20 mouse cellular contexts compared by ENCODE assay signal in the genomic region with DNA sequence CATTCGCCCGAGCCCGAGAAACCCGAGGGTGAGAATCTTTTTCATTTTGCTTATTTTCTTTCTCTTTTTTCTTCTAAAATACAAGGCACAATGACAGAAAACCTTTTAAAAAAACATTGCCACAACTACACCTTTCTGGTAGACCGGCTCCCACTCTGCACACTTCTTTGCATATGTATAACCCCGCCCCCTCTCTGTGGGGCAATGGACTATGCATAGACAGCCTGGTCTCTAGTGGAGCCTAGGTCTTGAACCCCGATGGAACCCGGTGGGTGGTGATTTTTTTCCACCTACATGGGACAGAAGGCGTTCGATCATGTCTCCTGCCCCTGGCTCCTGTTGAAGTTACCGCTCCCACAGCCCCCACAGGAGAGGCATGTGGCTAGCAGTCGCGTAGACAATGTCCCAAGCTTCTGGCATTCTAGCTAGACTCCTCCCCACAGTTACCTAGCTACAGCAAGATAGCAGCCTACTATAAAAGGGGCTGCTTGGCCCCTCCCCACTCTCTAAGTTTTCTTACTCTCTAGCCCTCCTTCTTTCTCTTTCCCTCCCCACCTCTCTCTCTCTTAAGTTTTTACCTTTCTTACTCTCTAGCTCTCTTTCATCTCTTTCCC.
A peak's percentile ranks its signal among the peaks of the same experiment; 100 is the strongest.
DNase-seq lines count a peak whose midpoint lies in the region; ATAC-seq and TF ChIP-seq lines count a peak whose summit lies in the region.
"Had no signal": no experiment of that assay in that cellular context is flagged by ENCODE, and none has a peak within 500 bp of the region (broad histone marks: within the 10 kb centered on the region; RNA-seq: fewer than 3 reads in every experiment).

No protein-coding gene starts in this region.

- H3K4me3 ChIP-seq in heart, embryonic 13.5 days: no peak overlapping the region
- H3K4me3 ChIP-seq in lung, embryonic 14.5 days (ENCODE audit: low read depth, low read length): no peak overlapping the region
- peak overlapping the region; percentile 17; the same call in 1 of the 2 replicates for H3K4me3 ChIP-seq in E14TG2a.4 (replicated peaks; ENCODE audit: low read length)
- no peak overlapping the region for H3K4me3 ChIP-seq in hindbrain, embryonic 11.5 days (ENCODE audit: low read depth, low read length)
- H3K4me3 ChIP-seq: forebrain, embryonic 13.5 days; heart, embryonic 15.5 days; hindbrain, embryonic 10.5 days; hindbrain, embryonic 15.5 days had no signal

- peaks cover 19% of the 10 kb centered on the region for H3K4me1 ChIP-seq in heart, embryonic 13.5 days
- H3K4me1 ChIP-seq in lung, embryonic 14.5 days (ENCODE audit: insufficient read depth): no peaks in the 10 kb centered on the region
- peaks cover 17% of the 10 kb centered on the region for H3K4me1 ChIP-seq in E14TG2a.4 (replicated peaks; ENCODE audit: low read depth, low read length)
- no peaks in the 10 kb centered on the region for H3K4me1 ChIP-seq in hindbrain, embryonic 11.5 days (replicated peaks; ENCODE audit: control insufficient read depth, insufficient read depth, low read length)

- no peak overlapping the region for H3K9ac ChIP-seq in heart, embryonic 13.5 days
- H3K9ac ChIP-seq in lung, embryonic 14.5 days: no peak overlapping the region
- no peak overlapping the region for H3K9ac ChIP-seq in hindbrain, embryonic 11.5 days (ENCODE audit: low read depth, low read length)
- H3K9ac ChIP-seq: forebrain, embryonic 13.5 days; forebrain, postnatal 0 days; heart, embryonic 15.5 days; hindbrain, embryonic 15.5 days had no signal

- no peak for TF ChIP-seq CTCF in lung, embryonic 14.5 days (IDR thresholded peaks at IDR 0.05; ENCODE audit: low read depth)
- TF ChIP-seq CTCF in E14TG2a.4 (conservative IDR thresholded peaks at IDR 0.05; ENCODE audit: low read length): no peak

- peak overlapping the region; percentile 8; the same call in 1 of the 2 replicates for H3K4me2 ChIP-seq in heart, embryonic 13.5 days
- no peak overlapping the region for H3K4me2 ChIP-seq in lung, embryonic 14.5 days
- H3K4me2 ChIP-seq in hindbrain, embryonic 11.5 days (replicated peaks; ENCODE audit: low read depth, low read length): no peak overlapping the region
- H3K4me2 ChIP-seq: forebrain, embryonic 13.5 days; heart, embryonic 15.5 days; hindbrain, embryonic 15.5 days had no signal

- no peak for DNase-seq in heart, adult 8-10 months (ENCODE audit: low spot score)
- DNase-seq in lung, embryonic 14.5 days: no peak
- DNase-seq in lung, postnatal 14 days: no peak
- DNase-seq in ES-CJ7 (ENCODE audit: low read depth, low spot score): peak; percentile 25
- DNase-seq in hindbrain, embryonic 11.5 days (ENCODE audit: low spot score): no peak
- DNase-seq: adrenal gland, adult 2 months; adrenal gland, postnatal 25 days; cerebellum, adult 18-20 months; cerebellum, adult 9-11 months; cerebellum, postnatal 36 days; forebrain, postnatal 0 days; gastrocnemius, postnatal 14 days; kidney, adult 11 months; kidney, adult 9 months had no signal

- H3K9me3 ChIP-seq in heart, embryonic 13.5 days: no peaks in the 10 kb centered on the region
- no peaks in the 10 kb centered on the region for H3K9me3 ChIP-seq in lung, embryonic 14.5 days (ENCODE audit: low read depth, low read length)
- H3K9me3 ChIP-seq in E14TG2a.4 (ENCODE audit: low read length): no peaks in the 10 kb centered on the region
- H3K9me3 ChIP-seq in hindbrain, embryonic 11.5 days (ENCODE audit: control insufficient read depth, low read length): no peaks in the 10 kb centered on the region
- H3K9me3 ChIP-seq: forebrain, embryonic 13.5 days; heart, embryonic 15.5 days; hindbrain, embryonic 10.5 days; hindbrain, embryonic 15.5 days had no signal

- H3K36me3 ChIP-seq in heart, embryonic 13.5 days: no peaks in the 10 kb centered on the region
- H3K36me3 ChIP-seq in lung, embryonic 14.5 days (ENCODE audit: insufficient read depth): no peaks in the 10 kb centered on the region
- H3K36me3 ChIP-seq in E14TG2a.4 (ENCODE audit: insufficient read depth, low read length): no peaks in the 10 kb centered on the region
- H3K36me3 ChIP-seq in hindbrain, embryonic 11.5 days (ENCODE audit: control insufficient read depth, insufficient read depth, low read length): no peaks in the 10 kb centered on the region
- H3K36me3 ChIP-seq: heart, embryonic 15.5 days; hindbrain, embryonic 10.5 days; hindbrain, embryonic 15.5 days had no signal

- H3K27ac ChIP-seq in heart, embryonic 13.5 days (replicated peaks): no peak overlapping the region
- no peak overlapping the region for H3K27ac ChIP-seq in lung, embryonic 14.5 days (ENCODE audit: low read depth)
- no peak overlapping the region for H3K27ac ChIP-seq in hindbrain, embryonic 11.5 days (ENCODE audit: low read depth, low read length)
- H3K27ac ChIP-seq: forebrain, embryonic 13.5 days; heart, embryonic 15.5 days; hindbrain, embryonic 10.5 days; hindbrain, embryonic 15.5 days had no signal

- H3K27me3 ChIP-seq in heart, embryonic 13.5 days (replicated peaks): no peaks in the 10 kb centered on the region
- H3K27me3 ChIP-seq in lung, embryonic 14.5 days (ENCODE audit: insufficient read depth, low read length): no peaks in the 10 kb centered on the region
- H3K27me3 ChIP-seq in E14TG2a.4 (ENCODE audit: insufficient read depth, low read length): no peaks in the 10 kb centered on the region
- H3K27me3 ChIP-seq in hindbrain, embryonic 11.5 days (ENCODE audit: control insufficient read depth, insufficient read depth, low read length): no peaks in the 10 kb centered on the region; the same call in 1 of the 2 replicates
- H3K27me3 ChIP-seq: forebrain, embryonic 13.5 days; heart, embryonic 15.5 days; hindbrain, embryonic 15.5 days had no signal

- WGBS in heart, embryonic 13.5 days: 59% methylated on average over 13 of the region's 13 CpGs
- 71% methylated on average over 13 of the region's 13 CpGs for WGBS in lung, embryonic 14.5 days
- 71% methylated on average over 13 of the region's 13 CpGs for WGBS in hindbrain, embryonic 11.5 days

- ATAC-seq in heart, embryonic 13.5 days (ENCODE audit: extremely low read depth, insufficient number of reproducible peaks, low FRiP score, low TSS enrichment): no peak; the same call in 1 of the 2 replicates
- peak; percentile 47; the same call in 1 of the 2 replicates for ATAC-seq in lung, embryonic 14.5 days (ENCODE audit: insufficient read depth)
- no peak for ATAC-seq in hindbrain, embryonic 11.5 days (ENCODE audit: low FRiP score)
- ATAC-seq: forebrain, embryonic 13.5 days; forebrain, postnatal 0 days had no signal
